Comparison of ENCODE assay signal across 8 mouse cellular contexts in genomic region chr10:83722579-83723031, GRCm38 (mm10). TPM values are rescaled to one million over a fixed set of nuclear protein-coding genes. Genes with fewer than 3 reads are reported as not detected.
DNase-seq lines count a peak whose midpoint lies in the region; ATAC-seq and TF ChIP-seq lines count a peak whose summit lies in the region.

Gene 1500009L16Rik, plus strand, starts transcription at chr10:83722865.

- TF ChIP-seq CTCF in kidney, postnatal 0 days (IDR thresholded peaks at IDR 0.05; ENCODE audit: low read depth), result no peak
- TF ChIP-seq CTCF in liver, adult 2 months (IDR thresholded peaks at IDR 0.05; ENCODE audit: low read depth, low read length), result no peak
- no peak for TF ChIP-seq CTCF in midbrain, postnatal 0 days (IDR thresholded peaks at IDR 0.05)
- no peak for TF ChIP-seq CTCF in stomach, postnatal 0 days (IDR thresholded peaks at IDR 0.05; ENCODE audit: low read depth)

- H3K9ac ChIP-seq in embryonic facial prominence, embryonic 12.5 days, result peak within 1 kb of the TSS; percentile 57
- peak within 1 kb of the TSS; percentile 84 for H3K9ac ChIP-seq in heart, embryonic 13.5 days
- peak within 1 kb of the TSS; percentile 58 for H3K9ac ChIP-seq in kidney, postnatal 0 days (ENCODE audit: low read depth, low read length)
- no peak within 1 kb of the TSS for H3K9ac ChIP-seq in liver, adult 2 months (ENCODE audit: low read depth, low read length)
- H3K9ac ChIP-seq in midbrain, postnatal 0 days (replicated peaks; ENCODE audit: low read length, poor library complexity, severe bottlenecking), result peak within 1 kb of the TSS; percentile 77
- peak within 1 kb of the TSS; percentile 64 for H3K9ac ChIP-seq in stomach, postnatal 0 days (ENCODE audit: low read length)

- TF ChIP-seq EP300 in stomach, postnatal 0 days (optimal IDR thresholded peaks at IDR 0.05), result no peak

- peak within 1 kb of the TSS; percentile 67 for H3K4me3 ChIP-seq in embryonic facial prominence, embryonic 12.5 days
- H3K4me3 ChIP-seq in heart, embryonic 13.5 days, result peak within 1 kb of the TSS; percentile 76
- H3K4me3 ChIP-seq in kidney, postnatal 0 days (replicated peaks; ENCODE audit: low read depth, low read length), result peak within 1 kb of the TSS; percentile 52
- H3K4me3 ChIP-seq in liver, adult 2 months (ENCODE audit: insufficient read depth, low read depth, low read length), result peak within 1 kb of the TSS; percentile 16; the same call in 1 of the 2 replicates
- peak within 1 kb of the TSS; percentile 78 for H3K4me3 ChIP-seq in midbrain, postnatal 0 days (ENCODE audit: low read depth, low read length)
- H3K4me3 ChIP-seq in stomach, postnatal 0 days (ENCODE audit: low read depth, low read length), result peak within 1 kb of the TSS; percentile 61

- DNase-seq in adrenal gland, postnatal 36 days, result peak; percentile 57 to 72
- peak; percentile 90 for DNase-seq in kidney, postnatal 0 days (ENCODE audit: low spot score)
- no peak for DNase-seq in liver, adult 2 months (ENCODE audit: extremely low read depth, low read depth, low spot score)
- peak; percentile 91 for DNase-seq in midbrain, postnatal 0 days (ENCODE audit: low spot score)
- DNase-seq in stomach, postnatal 0 days (ENCODE audit: low spot score), result peak; percentile 66

- peak within 1 kb of the TSS; percentile 63 for H3K4me2 ChIP-seq in embryonic facial prominence, embryonic 12.5 days (replicated peaks)
- peak within 1 kb of the TSS; percentile 94 for H3K4me2 ChIP-seq in heart, embryonic 13.5 days
- H3K4me2 ChIP-seq in kidney, postnatal 0 days (ENCODE audit: low read length), result peak within 1 kb of the TSS; percentile 88
- H3K4me2 ChIP-seq in midbrain, postnatal 0 days (ENCODE audit: low read depth, low read length, poor library complexity, severe bottlenecking), result peak within 1 kb of the TSS; percentile 91
- H3K4me2 ChIP-seq in stomach, postnatal 0 days (replicated peaks; ENCODE audit: low read depth), result peak within 1 kb of the TSS; percentile 95

- H3K36me3 ChIP-seq in embryonic facial prominence, embryonic 12.5 days, result no peaks in the 10 kb centered on the region
- no peaks in the 10 kb centered on the region for H3K36me3 ChIP-seq in heart, embryonic 13.5 days
- no peaks in the 10 kb centered on the region for H3K36me3 ChIP-seq in kidney, postnatal 0 days (ENCODE audit: insufficient read depth, low read length)
- no peaks in the 10 kb centered on the region for H3K36me3 ChIP-seq in liver, adult 2 months (ENCODE audit: control insufficient read depth, insufficient read depth, low read length)
- H3K36me3 ChIP-seq in midbrain, postnatal 0 days (ENCODE audit: insufficient read depth, low read length), result no peaks in the 10 kb centered on the region
- H3K36me3 ChIP-seq in stomach, postnatal 0 days (ENCODE audit: control insufficient read depth, insufficient read depth, low read length), result no peaks in the 10 kb centered on the region

- under 1% methylated on average over 37 of the region's 37 CpGs for WGBS in embryonic facial prominence, embryonic 12.5 days
- under 1% methylated on average over 33 of the region's 37 CpGs for WGBS in heart, embryonic 13.5 days
- under 1% methylated on average over 37 of the region's 37 CpGs for WGBS in kidney, postnatal 0 days
- 2% methylated on average over 37 of the region's 37 CpGs for WGBS in liver, adult 2 months
- under 1% methylated on average over 26 of the region's 37 CpGs for WGBS in midbrain, postnatal 0 days
- WGBS in stomach, postnatal 0 days, result 0% methylated on average over 34 of the region's 37 CpGs

- peaks cover 7% of the 10 kb centered on the region; the same call in 1 of the 2 replicates for H3K4me1 ChIP-seq in embryonic facial prominence, embryonic 12.5 days
- H3K4me1 ChIP-seq in heart, embryonic 13.5 days, result peaks cover 26% of the 10 kb centered on the region
- no peaks in the 10 kb centered on the region for H3K4me1 ChIP-seq in kidney, postnatal 0 days (replicated peaks; ENCODE audit: insufficient read depth, low read length)
- peaks cover 4% of the 10 kb centered on the region; the same call in 1 of the 2 replicates for H3K4me1 ChIP-seq in liver, adult 2 months (ENCODE audit: control insufficient read depth, insufficient read depth, low read length)
- H3K4me1 ChIP-seq in midbrain, postnatal 0 days (ENCODE audit: insufficient read depth, low read length), result no peaks in the 10 kb centered on the region
- no peaks in the 10 kb centered on the region for H3K4me1 ChIP-seq in stomach, postnatal 0 days (replicated peaks; ENCODE audit: control insufficient read depth, insufficient read depth)

- peaks cover 3% of the 10 kb centered on the region for H3K9me3 ChIP-seq in embryonic facial prominence, embryonic 12.5 days
- H3K9me3 ChIP-seq in heart, embryonic 13.5 days, result 0 out of 2 replicates have a peak, but pooled peaks cover 4% of the 10 kb centered on the region
- no peaks in the 10 kb centered on the region for H3K9me3 ChIP-seq in kidney, postnatal 0 days (replicated peaks; ENCODE audit: low read length)
- H3K9me3 ChIP-seq in midbrain, postnatal 0 days (ENCODE audit: low read length), result no peaks in the 10 kb centered on the region
- no peaks in the 10 kb centered on the region for H3K9me3 ChIP-seq in stomach, postnatal 0 days (ENCODE audit: control insufficient read depth, low read length)

- no peak within 1 kb of the TSS for H3K27ac ChIP-seq in embryonic facial prominence, embryonic 12.5 days
- no peak within 1 kb of the TSS for H3K27ac ChIP-seq in heart, embryonic 13.5 days (replicated peaks)
- no peak within 1 kb of the TSS for H3K27ac ChIP-seq in kidney, postnatal 0 days
- H3K27ac ChIP-seq in liver, adult 2 months (replicated peaks; ENCODE audit: insufficient read depth, low read depth, low read length), result no peak within 1 kb of the TSS
- no peak within 1 kb of the TSS for H3K27ac ChIP-seq in midbrain, postnatal 0 days (ENCODE audit: low read depth, low read length)
- H3K27ac ChIP-seq in stomach, postnatal 0 days (replicated peaks), result no peak within 1 kb of the TSS

- peak; percentile 78 for ATAC-seq in CD4-positive, CD25-positive, alpha-beta regulatory T cell, adult 4 months
- peak; percentile 96 for ATAC-seq in embryonic facial prominence, embryonic 12.5 days (ENCODE audit: insufficient number of reproducible peaks, insufficient read depth, low FRiP score, low TSS enrichment)
- ATAC-seq in heart, embryonic 13.5 days (ENCODE audit: extremely low read depth, insufficient number of reproducible peaks, low FRiP score, low TSS enrichment), result peak; percentile 77; the same call in 1 of the 2 replicates
- peak; percentile 94 for ATAC-seq in kidney, postnatal 0 days (replicated peaks; ENCODE audit: low FRiP score, low read depth)
- ATAC-seq in midbrain, postnatal 0 days (ENCODE audit: low FRiP score), result peak; percentile 96
- peak; percentile 83 for ATAC-seq in stomach, postnatal 0 days (ENCODE audit: low FRiP score, low TSS enrichment)

- no peak for TF ChIP-seq POLR2A in liver, adult 2 months (IDR thresholded peaks at IDR 0.05; ENCODE audit: extremely low read depth, insufficient read depth, low read length)

- H3K27me3 ChIP-seq in embryonic facial prominence, embryonic 12.5 days, result no peaks in the 10 kb centered on the region
- H3K27me3 ChIP-seq in heart, embryonic 13.5 days (replicated peaks), result no peaks in the 10 kb centered on the region
- no peaks in the 10 kb centered on the region for H3K27me3 ChIP-seq in kidney, postnatal 0 days (ENCODE audit: insufficient read depth, low read length)
- H3K27me3 ChIP-seq in liver, adult 2 months (ENCODE audit: control insufficient read depth, insufficient read depth, low read length), result peaks cover 2% of the 10 kb centered on the region; the same call in 1 of the 2 replicates
- H3K27me3 ChIP-seq in midbrain, postnatal 0 days (ENCODE audit: insufficient read depth, low read length), result no peaks in the 10 kb centered on the region
- H3K27me3 ChIP-seq in stomach, postnatal 0 days (ENCODE audit: control insufficient read depth, insufficient read depth, low read length), result no peaks in the 10 kb centered on the region

- H3K79me2 ChIP-seq in liver, adult 2 months (ENCODE audit: control insufficient read depth, insufficient read depth, low read length), result no peaks in the 10 kb centered on the region

RNA-seq across cellular contexts. Expression of gene 1500009L16Rik, which starts in this region (rescaled TPM):
- polyA plus RNA-seq in CD4-positive, CD25-positive, alpha-beta regulatory T cell, adult 4 months (2017; shearing (Covaris generic)), result 1 to 10 TPM; 1.9 to 7.4 TPM
- total RNA-seq in adrenal gland, postnatal 36 days (2021), result 10 to 100 TPM; 12.5 to 17.7 TPM
- polyA plus RNA-seq in embryonic facial prominence, embryonic 12.5 days (2016; fragmentation: Nextera tagmentation; extraction: Ambion mirVana), result 32.6 and 42.2 TPM in 2 replicates
- polyA plus RNA-seq in heart, embryonic 13.5 days (2015; fragmentation: Nextera tagmentation; extraction: Ambion mirVana), result 17.3 and 19.9 TPM in 2 replicates
- polyA plus RNA-seq in kidney, postnatal 0 days (2015; fragmentation: Nextera tagmentation; extraction: Ambion mirVana), result 31.1 and 32.7 TPM in 2 replicates
- not detected in 2 replicates for total RNA-seq in liver, adult 2 months (2014; rRNA removed)
- polyA plus RNA-seq in liver, adult 2 months (2012; rRNA removed), result 0.12 TPM in 1 of 2 replicates, not detected in the other
- 52.4 and 63.7 TPM in 2 replicates for total RNA-seq in midbrain, postnatal 0 days (2014; rRNA removed)
- 122 and 136 TPM in 2 replicates for polyA plus RNA-seq in midbrain, postnatal 0 days (2015; fragmentation: Nextera tagmentation; extraction: Ambion mirVana)
- 8.7 and 11.7 TPM in 2 replicates for polyA plus RNA-seq in stomach, postnatal 0 days (2015; fragmentation: Nextera tagmentation; extraction: Ambion mirVana)

Comparison
In these comparisons a context has a peak if more than half of its experiments do, and no peak if none do; other contexts are left out.
1. RNA of gene 1500009L16Rik (total RNA-seq): 52.4 to 63.7 TPM in midbrain, postnatal 0 days and 12.5 to 17.7 TPM in adrenal gland, postnatal 36 days; not detected in liver, adult 2 months; every median in the first group is over 10 times any median in the second.
2. H3K4me3 ChIP-seq: peak in every context shown above with its lines; median percentile 78 in midbrain, postnatal 0 days; 76 in heart, embryonic 13.5 days; 67 in embryonic facial prominence, embryonic 12.5 days; 61 in stomach, postnatal 0 days; 52 in kidney, postnatal 0 days; 16 in liver, adult 2 months.
3. Peak in every context shown above with its lines, with median percentiles within 50 percentile points of each other: ATAC-seq and H3K4me2 ChIP-seq.